Mouse (Mus musculus) retina, postnatal 1 day (tissue): ENCODE data around the gene Stim1.

Experiments used
- DNase-seq: peaks from one replicate; pipeline ENCODE4 v3.0.0-alpha.2; 2012

Stim1 gene

GRCm38 (mm10) chr7:102310266-102310665 lies 42.7 kb downstream of the Stim1 start:
- no peak for DNase-seq

- no peak for DNase-seq
Measured at GRCm38 (mm10) chr7:102310821-102311220, 43.2 kb downstream of the Stim1 start.

GRCm38 (mm10) chr7:102312840-102313534 lies 45.4 kb downstream of the Stim1 start:
- no peak for DNase-seq

GRCm38 (mm10) chr7:102313535-102313863 lies 45.9 kb downstream of the Stim1 start:
- no peak for DNase-seq

- no peak for DNase-seq
Measured at GRCm38 (mm10) chr7:102314107-102314506, 46.5 kb downstream of the Stim1 start.

- no peak for DNase-seq
Measured at GRCm38 (mm10) chr7:102314908-102315307, 47.3 kb downstream of the Stim1 start.

- no peak for DNase-seq
Measured at GRCm38 (mm10) chr7:102315435-102315834, 47.8 kb downstream of the Stim1 start.

GRCm38 (mm10) chr7:102317583-102318168 lies 50.1 kb downstream of the Stim1 start:
- DNase-seq: no peak

- no peak for DNase-seq
Measured at GRCm38 (mm10) chr7:102322137-102322536, 54.5 kb downstream of the Stim1 start.

GRCm38 (mm10) chr7:102326323-102326722 lies 58.7 kb downstream of the Stim1 start:
- DNase-seq: peak; percentile 2

GRCm38 (mm10) chr7:102330270-102330669 lies 62.7 kb downstream of the Stim1 start:
- DNase-seq: no peak

- no peak for DNase-seq
Measured at GRCm38 (mm10) chr7:102331476-102331875, 63.9 kb downstream of the Stim1 start.

GRCm38 (mm10) chr7:102333741-102334140 lies 66.1 kb downstream of the Stim1 start:
- no peak for DNase-seq

- no peak for DNase-seq
Measured at GRCm38 (mm10) chr7:102337326-102337725, 69.7 kb downstream of the Stim1 start.

- no peak for DNase-seq
Measured at GRCm38 (mm10) chr7:102337898-102338297, 70.3 kb downstream of the Stim1 start.

GRCm38 (mm10) chr7:102338956-102339355 lies 71.3 kb downstream of the Stim1 start:
- no peak for DNase-seq

GRCm38 (mm10) chr7:102345893-102346292 lies 78.3 kb downstream of the Stim1 start:
- no peak for DNase-seq

- DNase-seq: no peak
Measured at GRCm38 (mm10) chr7:102347327-102347726, 79.7 kb downstream of the Stim1 start.

- no peak for DNase-seq
Measured at GRCm38 (mm10) chr7:102348681-102349080, 81.1 kb downstream of the Stim1 start.

GRCm38 (mm10) chr7:102349236-102349635 lies 81.6 kb downstream of the Stim1 start:
- no peak for DNase-seq

- no peak for DNase-seq
Measured at GRCm38 (mm10) chr7:102353420-102353819, 85.8 kb downstream of the Stim1 start.

GRCm38 (mm10) chr7:102358124-102358523 lies 90.5 kb downstream of the Stim1 start:
- no peak for DNase-seq

GRCm38 (mm10) chr7:102361297-102361696 lies 93.7 kb downstream of the Stim1 start:
- DNase-seq: no peak

GRCm38 (mm10) chr7:102363853-102364252 lies 96.2 kb downstream of the Stim1 start:
- no peak for DNase-seq

GRCm38 (mm10) chr7:102369661-102370060 lies 102.1 kb downstream of the Stim1 start:
- no peak for DNase-seq
